Mouse (Mus musculus) forebrain, embryonic 10.5 days (tissue): ENCODE measurements around the gene Fam76a. TPM values are rescaled to one million over a fixed set of nuclear protein-coding genes. Genes with fewer than 3 reads are reported as not detected.

ENCODE experiments used
- DNase-seq: peaks from one replicate; pipeline ENCODE4 v3.0.0-alpha.2; 2017; ENCODE audit warnings: low spot score; ENCODE audit errors: extremely low spot score
- H3K27ac ChIP-seq: fragments of 300-500 bp; sonication (generic); 2 replicates; pipeline ENCODE4 v1.5.1; 2016; ENCODE audit warnings: mild to moderate bottlenecking
- H3K27me3 ChIP-seq: fragments of 300-500 bp; sonication (generic); 2 replicates; pipeline ENCODE4 v1.6.1; 2016; ENCODE audit warnings: mild to moderate bottlenecking; ENCODE audit not compliant: poor library complexity, severe bottlenecking
- H3K36me3 ChIP-seq: fragments of 300-500 bp; sonication (generic); replicated peaks from 2 replicates; pipeline ENCODE4 v1.6.1; 2016; ENCODE audit warnings: mild to moderate bottlenecking, moderate library complexity
- H3K4me1 ChIP-seq: fragments of 300-500 bp; sonication (generic); 2 replicates; pipeline ENCODE4 v1.6.1; 2016
- H3K4me3 ChIP-seq: fragments of 300-500 bp; sonication (generic); 2 replicates; pipeline ENCODE4 v1.5.1; 2016; ENCODE audit warnings: mild to moderate bottlenecking, moderate library complexity
- H3K9me3 ChIP-seq: fragments of 300-500 bp; sonication (generic); 2 replicates; pipeline ENCODE4 v1.6.1; 2016; ENCODE audit warnings: mild to moderate bottlenecking, moderate library complexity
- WGBS: fragments of 180-500 bp; shearing (Covaris S2); methylation state at CpG from one replicate; pipeline ENCODE4 v1.1.7; 2016; 5-methylcytosine and 5-hydroxymethylcytosine counted together
- polyA plus RNA-seq: library from polyadenylated mRNA; unstranded; fragments of >200 nt; fragmentation: Nextera tagmentation; extraction: Ambion mirVana; gene quantifications from 2 replicates; pipeline ENCODE4 v1.2.1, GENCODE M21; 2016

Gene Fam76a
- polyA plus RNA-seq, 1 experiment from 2014 or later, result 32.2 TPM

DNA sequence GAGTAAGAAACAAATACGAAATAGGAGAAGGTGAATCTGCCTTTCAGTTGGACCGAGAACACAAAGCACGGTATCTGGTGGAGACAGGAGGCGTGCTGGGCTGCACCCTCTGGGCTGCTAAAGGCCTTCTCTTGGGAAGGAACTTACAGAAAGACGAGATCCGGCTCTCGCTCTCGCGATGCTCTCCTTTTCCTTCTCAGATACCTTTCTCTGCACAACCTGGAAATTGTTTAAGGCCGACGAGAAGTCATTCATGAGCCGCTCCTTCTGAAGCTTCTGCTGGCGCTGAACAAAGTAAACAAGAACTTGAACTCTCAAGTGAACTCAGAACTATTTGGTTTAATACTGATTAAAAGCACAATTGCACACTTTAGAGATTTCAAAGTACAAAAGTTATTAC is 59.3 kb downstream of the Fam76a start:
- no peaks in the 10 kb centered on the region for H3K27me3 ChIP-seq
- 95% methylated on average over 13 of the region's 13 CpGs for WGBS
- H3K9me3 ChIP-seq, result no peaks in the 10 kb centered on the region
- no peak overlapping the region for H3K27ac ChIP-seq
- peaks cover 85% of the 10 kb centered on the region for H3K36me3 ChIP-seq
- no peak overlapping the region for H3K4me3 ChIP-seq
- no peak for DNase-seq
- no peaks in the 10 kb centered on the region for H3K4me1 ChIP-seq

- Histone ChIP-seq H3K4me1 (no peaks in the 10 kb centered on the region), H3K9me3 (no peaks in the 10 kb centered on the region), H3K27me3 (no peaks in the 10 kb centered on the region), H3K27ac (no peak overlapping the region), H3K4me3 (no peak overlapping the region), H3K36me3 (peaks cover 85% of the 10 kb centered on the region)
- no peak for DNase-seq
- 87% methylated on average over 1 of the region's 1 CpGs for WGBS
These were observed 61.5 kb downstream of the Fam76a start for GRCm38 (mm10) chr4:132860880-132861279.

Other genes with a start within 250 kb of the Fam76a start
- 4.4 and 5.0 TPM in 2 replicates for gene Xkr8, start 190.0 kb downstream of the Fam76a start, polyA plus RNA-seq
- gene Smpdl3b, start 165.3 kb downstream of the Fam76a start, polyA plus RNA-seq, result 4.7 and 4.9 TPM in 2 replicates
- gene Rpa2, start 154.2 kb downstream of the Fam76a start, polyA plus RNA-seq, result 221 and 222 TPM in 2 replicates
- 0.89 and 0.93 TPM in 2 replicates for gene Themis2, start 126.2 kb downstream of the Fam76a start, polyA plus RNA-seq
- 85.0 and 88.9 TPM in 2 replicates for gene Ppp1r8, start 79.4 kb downstream of the Fam76a start, polyA plus RNA-seq
- 52.8 and 53.9 TPM in 2 replicates for gene Stx12, start 38.0 kb downstream of the Fam76a start, polyA plus RNA-seq
- gene Fgr, start 51.5 kb upstream of the Fam76a start, polyA plus RNA-seq, result 0.06 and 0.11 TPM in 2 replicates
- gene Ahdc1, start 88.7 kb upstream of the Fam76a start, polyA plus RNA-seq, result 5.8 and 7.4 TPM in 2 replicates
- gene Wasf2, start 207.9 kb upstream of the Fam76a start, polyA plus RNA-seq, result 47.4 and 49.1 TPM in 2 replicates